Mouse (Mus musculus): ENCODE measurements around the gene Fmnl2. TPM values are rescaled to one million over a fixed set of nuclear protein-coding genes. Genes with fewer than 3 reads are reported as not detected.

Gene Fmnl2
- polyA plus RNA-seq (2012; rRNA removed) = 42.6 and 44.0 TPM in 2 replicates

GRCm38 (mm10) chr2:52857611-52858528 lies at the start of gene Fmnl2:
Gene Fmnl2 (plus strand): TSS chr2:52857860.

Other genes starting within 250 kb of the Fmnl2 start
- 15.2 TPM in 2 replicates for gene Cacnb4, start 181.0 kb upstream of the Fmnl2 start, polyA plus RNA-seq (2012; rRNA removed)
- 26.0 and 26.1 TPM in 2 replicates for gene Stam2, start 115.6 kb upstream of the Fmnl2 start, polyA plus RNA-seq (2012; rRNA removed)